Mouse (Mus musculus): Measurements from ENCODE around the gene Gm10134.
"Not testable (repeated sequence)": the region's sequence is repeated elsewhere in the genome, so short reads cannot be mapped to it uniquely, and the experiment has no call there.

The Gm10134 gene

GRCm38 (mm10) chr2:28505795-28506194 lies at the start of gene Gm10134:
TSS of gene Gm10134 (plus strand) at chr2:28506095.
- no peak for DNase-seq (ENCODE audit: low spot score)

DNA sequence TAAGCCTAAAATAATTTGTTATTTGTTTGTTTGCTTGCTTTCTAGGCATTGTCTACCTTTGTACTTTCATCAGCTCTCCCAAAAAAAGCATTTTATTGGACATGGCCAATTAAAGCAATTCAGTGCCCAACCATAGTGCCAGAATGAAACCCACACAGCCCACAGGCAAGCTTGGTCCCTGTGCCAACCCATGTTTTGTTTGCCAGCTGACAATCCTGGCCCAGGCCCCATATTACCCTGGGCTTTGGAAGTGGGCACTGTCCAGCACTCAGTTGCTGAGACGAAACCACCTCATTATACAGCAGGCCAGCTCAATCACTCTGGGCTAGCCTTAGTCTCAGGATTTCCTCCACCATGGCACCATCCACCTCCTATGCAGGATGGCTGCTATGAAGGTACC lies 49.3 kb upstream of the Gm10134 start:
- no peak for DNase-seq (ENCODE audit: low spot score)

DNA sequence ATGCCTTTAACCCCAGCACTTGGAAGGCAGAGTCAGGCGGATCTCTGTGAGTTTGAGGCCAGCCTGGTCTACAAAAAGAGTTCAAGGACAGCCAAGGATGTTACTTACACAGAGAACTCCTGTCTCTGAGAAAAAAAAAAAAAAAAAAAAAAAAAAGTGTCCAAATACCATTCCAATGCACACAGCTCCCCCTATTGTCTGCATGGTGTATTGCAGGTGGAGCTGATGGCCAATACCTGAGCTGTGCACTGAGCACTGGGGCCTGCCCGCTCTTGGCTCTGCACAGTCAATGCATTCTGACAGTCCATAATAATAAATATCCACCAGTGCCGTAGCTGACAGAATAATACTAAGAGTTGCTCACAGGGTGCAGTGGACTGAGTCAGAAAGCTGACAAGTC lies 42.0 kb upstream of the Gm10134 start:
- peak; percentile 55 for DNase-seq (ENCODE audit: low spot score)

DNA sequence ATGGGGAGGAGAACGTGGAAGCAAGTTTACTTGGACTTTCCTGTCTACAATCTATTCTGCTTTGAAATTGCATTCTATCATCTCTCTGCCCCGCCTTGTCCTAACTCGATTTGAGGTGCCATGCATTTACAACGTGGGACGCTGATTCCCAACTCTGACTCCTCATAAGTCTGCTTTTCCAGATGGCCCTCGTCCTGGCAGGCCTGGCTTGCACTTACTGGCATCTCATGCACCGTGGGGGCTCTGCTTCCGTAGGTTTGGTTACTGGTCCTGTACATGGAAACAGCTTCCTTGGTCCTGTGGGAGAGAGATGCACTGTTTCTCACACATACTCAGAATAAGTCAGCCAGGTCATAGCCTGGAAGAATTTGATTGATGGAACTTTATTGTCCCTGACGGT lies 41.0 kb upstream of the Gm10134 start:
- no peak for DNase-seq (ENCODE audit: low spot score)

DNA sequence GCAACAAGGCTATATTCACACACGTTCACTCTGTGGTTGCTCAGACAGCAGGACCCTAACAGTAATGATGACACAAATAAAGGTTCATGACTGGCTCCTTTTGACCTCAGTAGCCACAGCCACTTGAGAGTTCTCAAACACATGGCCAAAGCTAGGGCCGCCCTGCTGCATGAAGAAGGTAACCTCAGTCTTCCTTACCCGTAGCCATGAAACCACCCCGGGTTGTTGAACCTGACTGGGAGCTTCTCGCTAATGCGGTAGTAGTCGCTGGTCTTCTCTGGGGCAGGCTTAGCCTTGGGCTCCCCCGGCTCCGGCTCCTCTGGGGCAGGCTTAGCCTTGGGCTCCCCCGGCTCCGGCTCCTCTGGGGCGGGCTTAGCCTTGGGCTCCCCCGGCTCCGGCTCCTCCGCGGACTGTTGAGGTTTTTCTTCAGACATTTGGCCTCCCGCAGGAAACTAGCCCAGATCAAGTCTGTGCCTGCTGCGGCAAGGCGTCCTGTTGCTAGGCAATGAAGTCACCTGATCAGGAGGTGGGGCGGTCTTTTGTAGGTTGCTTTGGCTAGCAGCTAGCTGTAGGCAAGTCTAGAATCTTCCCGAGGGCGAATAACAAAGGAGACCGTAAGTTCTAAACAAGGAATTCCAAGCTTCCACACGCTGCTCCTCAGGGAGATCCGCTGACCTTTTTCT lies 39.9 kb upstream of the Gm10134 start, which contains the start of gene 1700007K13Rik:
1700007K13Rik (minus strand) TSS at position 497 of the 683 bp plus-strand sequence.
- DNase-seq (ENCODE audit: low spot score) = peak; percentile 83

GRCm38 (mm10) chr2:28467860-28468485 lies 37.9 kb upstream of the Gm10134 start, which contains the start of gene Mrps2:
TSS of gene Mrps2 (plus strand) at chr2:28468066.
- peak; percentile 84 for DNase-seq (ENCODE audit: low spot score)

DNA sequence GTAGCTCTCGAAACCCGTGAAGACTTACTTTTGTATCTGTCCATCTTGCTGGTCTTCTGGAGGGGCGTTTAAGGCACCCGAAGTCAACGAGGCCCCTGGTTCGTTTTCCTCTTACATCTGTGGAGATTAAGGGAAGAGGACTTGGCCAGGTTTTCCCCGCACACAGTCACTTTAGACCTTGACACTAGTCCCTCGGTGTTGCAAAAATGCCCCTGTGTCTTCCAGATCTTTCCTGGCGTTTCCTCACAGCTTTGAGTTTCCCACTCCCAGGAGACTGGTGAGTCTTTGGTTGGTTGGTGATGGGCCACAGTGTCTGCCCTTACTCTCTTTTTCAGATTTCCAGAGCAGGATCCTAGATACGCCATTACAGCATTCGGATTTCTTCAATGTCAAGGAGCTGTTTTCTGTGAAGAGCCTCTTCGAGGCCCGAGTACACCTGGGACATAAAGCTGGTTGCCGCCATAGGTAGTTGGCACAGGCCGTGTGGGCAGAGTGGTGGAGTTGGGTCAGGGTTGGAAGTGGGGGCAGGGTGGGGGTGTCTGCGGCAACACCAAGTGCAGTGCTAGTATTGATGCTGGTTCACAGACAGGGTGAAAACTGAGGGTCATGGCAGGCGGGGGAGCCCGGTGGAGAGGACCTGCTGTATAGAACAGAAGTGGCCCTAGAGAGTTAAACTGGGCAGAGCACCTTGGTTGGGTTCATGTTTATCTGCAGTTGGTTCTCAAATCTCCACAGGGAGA lies 37.2 kb upstream of the Gm10134 start:
- DNase-seq (ENCODE audit: low spot score) = peak; percentile 17

- DNase-seq (ENCODE audit: low spot score) = no peak
Measured at GRCm38 (mm10) chr2:28469461-28469860, 36.4 kb upstream of the Gm10134 start.

- DNase-seq (ENCODE audit: low spot score) = no peak
Measured at GRCm38 (mm10) chr2:28470591-28470990, 35.3 kb upstream of the Gm10134 start.

DNA sequence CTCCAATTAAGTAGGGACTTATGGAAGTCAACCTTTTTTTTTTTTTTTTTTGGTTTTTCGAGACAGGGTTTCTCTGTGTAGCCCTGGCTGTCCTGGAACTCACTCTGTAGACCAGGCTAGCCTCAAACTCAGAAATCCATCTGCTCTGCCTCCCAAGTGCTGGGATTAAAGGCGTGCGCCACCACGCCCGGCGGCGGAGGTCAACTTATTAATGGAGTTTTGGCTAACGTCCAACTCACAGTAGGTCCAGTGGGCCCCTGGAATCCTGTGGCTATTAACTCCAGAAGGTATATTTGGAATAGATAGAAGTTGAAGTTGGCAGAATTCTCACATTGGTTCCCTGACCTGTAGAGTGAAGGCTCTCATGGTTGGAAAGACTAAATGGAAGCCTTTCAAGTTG lies 33.9 kb upstream of the Gm10134 start:
- not testable (repeated sequence) for DNase-seq (ENCODE audit: low spot score)

DNA sequence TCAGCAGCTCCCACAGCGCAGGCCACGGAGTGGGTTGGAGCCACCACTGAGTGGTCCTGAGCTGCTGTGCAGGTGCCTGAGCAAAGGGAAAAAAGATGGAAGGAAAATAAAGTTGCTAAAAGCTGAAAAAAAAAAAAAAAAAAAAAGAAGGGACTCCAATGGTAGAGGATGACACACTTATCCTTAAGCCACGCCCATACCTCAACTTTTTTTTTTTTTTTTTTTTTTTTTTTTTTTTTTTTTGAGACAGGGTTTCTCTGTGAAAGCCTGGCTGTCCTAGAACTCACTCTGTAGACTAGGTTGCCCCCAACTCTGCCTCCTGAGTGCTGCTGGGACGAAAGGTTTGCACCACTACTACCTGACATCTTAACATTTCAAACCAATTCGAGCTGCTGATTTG lies 27.9 kb upstream of the Gm10134 start:
- not testable (repeated sequence) for DNase-seq (ENCODE audit: low spot score)

- DNase-seq (ENCODE audit: low spot score) = no peak
Measured at GRCm38 (mm10) chr2:28479208-28480204, 26.4 kb upstream of the Gm10134 start.

DNA sequence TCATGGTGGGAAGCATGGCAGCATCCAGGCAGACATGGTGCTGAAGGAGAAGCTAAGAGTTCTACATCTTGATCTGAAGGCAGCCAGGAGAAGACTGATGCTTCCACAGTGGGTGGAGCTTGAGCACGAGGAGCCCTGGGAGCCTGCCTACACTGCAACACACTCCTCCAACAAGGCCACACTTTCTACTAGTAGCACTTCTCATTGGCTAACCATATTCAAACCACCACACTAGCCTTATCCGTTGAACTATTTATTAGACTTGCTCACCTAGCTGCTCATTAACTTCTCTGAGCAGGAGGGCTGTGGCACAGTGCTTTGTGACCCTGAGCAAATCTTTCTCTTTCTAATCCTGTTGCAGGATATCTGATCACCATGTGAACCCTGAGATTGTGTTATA lies 22.0 kb upstream of the Gm10134 start:
- no peak for DNase-seq (ENCODE audit: low spot score)

DNA sequence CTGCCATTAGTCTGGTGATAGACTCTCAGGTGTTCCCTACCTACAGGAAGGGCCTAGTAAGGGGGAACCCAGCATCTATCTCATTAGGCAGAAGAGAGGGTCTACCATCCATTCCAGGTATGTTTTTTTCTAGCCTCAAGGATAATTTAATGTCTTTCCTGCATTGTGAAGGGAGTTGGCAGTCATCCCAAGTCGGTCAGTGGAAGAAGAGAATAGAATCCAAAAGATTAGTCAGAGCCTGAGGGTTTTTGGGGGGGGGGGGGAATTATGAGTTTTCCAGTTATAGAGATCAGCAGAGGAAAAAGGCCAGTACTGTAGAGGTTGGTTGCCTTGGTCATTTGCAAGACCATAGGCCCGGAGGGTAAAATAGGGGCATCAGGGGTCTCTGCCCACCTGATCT lies 11.4 kb upstream of the Gm10134 start:
- no peak for DNase-seq (ENCODE audit: low spot score)

DNA sequence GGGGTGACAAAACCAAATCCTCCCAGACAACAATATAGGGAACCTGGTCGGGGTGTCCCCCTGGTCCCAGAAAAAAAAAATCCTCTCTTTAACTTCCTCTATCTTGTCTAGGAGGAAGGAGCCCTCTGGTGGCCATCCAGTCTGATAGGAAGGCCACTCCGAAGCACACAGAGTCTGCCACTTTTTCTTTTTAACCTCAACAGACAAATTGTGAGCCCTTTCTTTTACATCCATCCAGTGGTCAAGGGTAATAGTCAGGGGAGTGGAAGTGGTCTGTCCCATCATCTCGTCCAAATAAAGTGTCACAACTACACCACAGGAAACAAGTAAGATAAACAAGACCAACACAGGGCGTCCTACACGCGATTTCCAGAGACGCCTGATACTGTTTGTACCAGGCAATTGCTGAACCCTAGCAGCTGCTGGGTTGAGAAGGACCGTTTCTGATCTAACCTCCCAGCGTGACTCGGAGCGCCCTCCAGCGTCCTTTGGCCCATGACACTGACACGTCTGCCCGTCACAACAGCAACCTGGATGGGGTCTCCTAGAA lies 10.6 kb upstream of the Gm10134 start:
- DNase-seq (ENCODE audit: low spot score) = no peak

DNA sequence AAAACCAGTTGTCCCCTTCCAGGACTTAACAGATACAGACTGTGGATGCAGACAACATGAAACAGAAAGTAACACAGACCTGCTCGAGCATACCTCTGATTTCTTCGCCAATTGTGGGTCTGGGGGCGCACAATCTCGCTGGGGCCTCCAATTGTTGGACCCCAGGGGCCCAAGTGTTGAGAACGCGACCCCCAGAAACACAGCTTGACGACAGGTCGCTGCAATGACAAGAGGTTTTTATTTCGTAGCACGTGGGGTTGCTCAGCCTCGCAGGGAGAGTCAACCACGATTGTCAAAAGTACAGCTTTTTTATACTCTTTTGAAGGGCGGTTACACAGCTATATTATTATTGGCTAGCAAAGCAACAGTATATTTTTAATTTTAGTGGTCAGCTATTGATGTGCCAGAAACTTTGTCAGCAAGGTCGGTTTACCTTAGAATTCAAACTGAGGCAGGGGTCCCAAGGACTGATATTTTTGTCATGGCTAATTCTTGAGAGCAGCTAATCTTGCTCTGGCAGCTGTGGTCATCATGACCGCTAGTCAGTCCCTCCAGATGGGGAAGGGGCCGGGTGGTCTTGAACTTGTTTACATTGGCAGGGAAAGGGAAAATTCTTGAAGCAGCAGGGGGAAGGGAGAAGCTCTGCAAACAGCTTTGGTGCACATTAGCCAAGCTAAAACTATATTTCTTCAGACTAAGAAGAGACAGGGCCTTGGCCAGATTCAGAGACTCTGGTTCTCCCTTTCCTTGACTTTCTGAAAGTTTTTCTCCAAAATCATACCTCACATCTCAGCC lies 9.9 kb upstream of the Gm10134 start:
- DNase-seq (ENCODE audit: low spot score) = no peak

- no peak for DNase-seq (ENCODE audit: low spot score)
Measured at GRCm38 (mm10) chr2:28496671-28497070, 9.2 kb upstream of the Gm10134 start, which contains the start of gene Gbgt1. TSS of gene Gbgt1 (plus strand) at chr2:28496891.

DNA sequence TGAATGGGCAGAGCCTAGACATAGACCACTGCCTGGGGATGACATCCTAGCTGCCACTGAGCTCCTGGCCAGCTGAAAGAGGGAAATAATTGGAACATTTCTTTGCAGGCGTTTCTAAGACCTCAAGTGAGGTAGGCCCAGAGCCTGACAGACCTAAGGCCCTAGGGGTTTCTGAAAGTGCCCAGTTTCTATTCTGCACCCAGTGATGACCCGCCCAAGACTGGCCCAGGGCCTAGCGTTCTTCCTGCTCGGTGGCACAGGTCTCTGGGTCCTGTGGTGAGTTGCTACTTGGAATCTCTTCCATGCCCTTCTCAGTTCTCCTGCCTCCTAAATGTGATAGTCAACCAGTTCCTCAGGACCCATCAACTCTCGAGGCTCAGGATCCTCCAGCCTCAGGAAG lies 8.3 kb upstream of the Gm10134 start:
- DNase-seq (ENCODE audit: low spot score) = no peak

- DNase-seq (ENCODE audit: low spot score) = no peak
Measured at GRCm38 (mm10) chr2:28498431-28498830, 7.5 kb upstream of the Gm10134 start.

DNA sequence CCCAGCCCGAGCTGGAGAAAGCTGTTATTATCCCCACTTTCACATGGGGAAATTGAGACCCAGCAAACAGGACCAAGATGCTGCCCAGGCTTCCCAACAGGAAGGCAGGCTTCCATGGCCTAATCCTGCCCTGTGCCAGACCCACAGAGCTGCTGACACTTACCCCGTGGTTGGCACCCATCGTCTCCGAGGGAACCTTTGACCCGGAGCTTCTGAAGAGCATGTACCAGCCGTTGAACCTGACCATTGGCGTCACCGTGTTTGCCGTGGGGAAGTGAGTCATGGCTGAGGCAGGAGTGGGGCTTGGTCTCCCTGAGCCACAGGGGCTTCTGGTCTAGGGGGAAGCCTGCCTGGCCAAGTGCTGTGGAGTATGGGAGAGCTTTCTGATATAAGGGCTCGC lies 2.9 kb upstream of the Gm10134 start:
- no peak for DNase-seq (ENCODE audit: low spot score)

DNA sequence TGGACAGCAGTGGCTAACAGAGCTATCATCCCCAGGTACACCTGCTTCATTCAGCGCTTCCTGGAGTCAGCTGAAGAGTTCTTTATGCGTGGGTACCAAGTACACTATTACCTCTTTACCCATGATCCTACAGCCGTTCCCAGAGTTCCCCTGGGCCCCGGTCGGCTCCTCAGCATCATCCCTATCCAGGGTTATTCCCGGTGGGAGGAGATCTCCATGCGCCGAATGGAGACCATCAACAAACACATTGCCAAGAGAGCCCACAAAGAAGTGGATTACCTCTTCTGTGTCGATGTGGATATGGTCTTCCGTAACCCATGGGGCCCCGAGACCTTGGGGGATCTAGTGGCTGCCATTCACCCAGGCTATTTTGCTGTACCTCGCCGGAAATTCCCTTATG lies 1.2 kb upstream of the Gm10134 start:
- no peak for DNase-seq (ENCODE audit: low spot score)
